Mouse (Mus musculus) heart, postnatal 4 days (tissue): ENCODE measurements around the gene Gm8994. TPM values are rescaled to one million over a fixed set of nuclear protein-coding genes. Genes with fewer than 3 reads are reported as not detected.

Source experiments
- DNase-seq: peaks from one replicate; pipeline ENCODE4 v3.0.0; 2021
- total RNA-seq, 2 experiments: library from RNA; stranded (reverse); gene quantifications; 2 replicates each; pipeline ENCODE4 v1.2.3; 2021

Gm8994 gene
- total RNA-seq, 2 experiments from 2014 or later = not detected

DNA sequence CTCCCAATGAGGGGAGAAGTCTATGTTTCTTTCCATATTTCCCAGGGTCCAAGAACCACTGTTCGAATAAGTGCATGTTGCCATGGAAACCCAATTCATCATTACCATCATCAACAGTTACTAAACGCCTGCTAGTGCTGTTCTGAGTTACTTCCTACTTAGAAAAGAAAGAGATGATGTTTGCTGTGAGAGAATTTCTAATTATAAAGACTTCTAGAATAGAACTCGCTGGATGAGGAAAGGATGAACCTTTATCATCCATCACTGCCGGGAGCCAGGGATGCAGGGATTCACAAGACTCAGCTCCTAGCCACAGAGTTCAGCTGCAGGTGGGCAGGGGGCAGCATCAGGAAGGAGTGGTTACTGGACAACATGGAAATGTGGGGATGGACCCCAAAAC, 36.7 kb downstream of the Gm8994 start:
- DNase-seq = no peak

DNA sequence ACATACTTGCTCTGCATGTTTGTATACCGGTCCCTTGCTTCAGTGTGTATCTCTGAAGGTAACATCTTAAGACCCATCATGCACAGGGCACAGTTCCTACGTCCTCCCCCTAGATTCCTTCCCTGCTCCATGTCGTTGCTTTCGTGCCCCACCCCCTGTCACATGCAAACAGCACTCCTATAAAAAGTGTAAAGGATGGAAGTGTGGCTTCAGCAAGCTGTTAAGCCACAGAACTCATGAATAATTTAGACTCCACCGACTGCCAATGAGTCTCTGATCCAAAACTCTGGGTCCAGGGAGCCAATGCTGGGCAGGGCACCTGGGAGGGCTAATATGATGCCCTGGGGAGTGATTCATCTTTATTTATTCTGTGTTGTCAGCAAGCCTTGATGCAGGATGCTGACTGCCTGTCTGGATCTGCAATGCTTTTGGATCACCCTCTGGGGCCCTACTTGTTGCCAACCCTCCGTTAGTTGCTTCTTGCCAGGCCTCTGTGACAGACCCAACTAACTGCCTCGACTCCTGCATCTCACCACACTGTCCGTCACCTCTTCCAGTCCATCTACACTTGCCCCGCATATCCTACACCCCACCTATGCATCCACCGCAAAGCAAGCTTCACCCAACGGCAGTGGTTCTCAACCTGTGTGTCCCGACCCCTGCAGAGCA, 37.2 kb downstream of the Gm8994 start:
- no peak for DNase-seq

DNA sequence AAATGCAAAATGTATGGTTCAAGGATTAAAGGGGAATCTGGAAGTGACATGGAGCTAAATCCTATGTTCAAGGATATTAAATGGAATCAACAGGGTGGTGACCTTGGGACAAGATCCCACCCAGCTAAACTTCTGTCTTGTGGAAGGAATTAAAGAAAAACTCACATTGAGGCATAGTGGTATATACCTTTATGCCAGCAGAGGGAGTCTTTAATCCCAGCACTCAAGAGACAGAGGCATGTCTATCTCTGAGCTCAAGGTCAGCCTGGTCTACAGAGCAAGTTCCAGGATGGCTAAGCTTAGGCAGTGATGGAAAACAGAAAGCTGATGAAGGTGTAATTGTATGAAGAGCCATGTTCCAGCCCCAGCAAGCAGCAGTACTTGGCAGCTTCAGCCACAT, 48.8 kb downstream of the Gm8994 start:
- no peak for DNase-seq

Other genes starting within 250 kb of the Gm8994 start
- under 1 TPM; 0.05 to 0.17 TPM for gene Grin2b, start 154.0 kb upstream of the Gm8994 start, total RNA-seq
- gene E330021D16Rik, start 88.0 kb downstream of the Gm8994 start, total RNA-seq = not detected
- 100 to 1,000 TPM; 107 to 108 TPM for gene Atf7ip, start 178.6 kb downstream of the Gm8994 start, total RNA-seq